Mouse (Mus musculus) liver, embryonic 15.5 days (tissue): ENCODE results near the gene Ints3. TPM values are rescaled to one million over a fixed set of nuclear protein-coding genes. Genes with fewer than 3 reads are reported as not detected.
"Not testable (repeated sequence)": the region's sequence is repeated elsewhere in the genome, so short reads cannot be mapped to it uniquely, and the experiment has no call there.

ENCODE experiments used
- ATAC-seq: fragments of 200-750 bp; cut with Nextera tagmentation; 2 replicates; pipeline ENCODE4 v1.8.0; 2017; ENCODE audit warnings: moderate number of reproducible peaks, mild to moderate bottlenecking, moderate library complexity; ENCODE audit not compliant: insufficient read depth
- H3K27ac ChIP-seq: fragments of 300-500 bp; sonication (generic); replicated peaks from 2 replicates; pipeline ENCODE4 v1.5.1; 2015; ENCODE audit warnings: mild to moderate bottlenecking, inconsistent platforms
- H3K27me3 ChIP-seq: fragments of 300-500 bp; sonication (generic); 2 replicates; pipeline ENCODE4 v1.6.1; 2015; ENCODE audit warnings: mild to moderate bottlenecking, inconsistent platforms
- H3K36me3 ChIP-seq: fragments of 300-500 bp; sonication (generic); replicated peaks from 2 replicates; pipeline ENCODE4 v1.6.1; 2015; ENCODE audit warnings: moderate library complexity, mild to moderate bottlenecking, inconsistent platforms
- H3K4me1 ChIP-seq: fragments of 300-500 bp; sonication (generic); replicated peaks from 2 replicates; pipeline ENCODE4 v1.6.1; 2015; ENCODE audit warnings: inconsistent platforms
- H3K4me2 ChIP-seq: fragments of 300-500 bp; sonication (generic); 2 replicates; pipeline ENCODE4 v1.6.1; 2015; ENCODE audit warnings: moderate library complexity, mild to moderate bottlenecking, inconsistent platforms
- H3K4me3 ChIP-seq: fragments of 300-500 bp; sonication (generic); replicated peaks from 2 replicates; pipeline ENCODE4 v1.5.1; 2015; ENCODE audit warnings: mild to moderate bottlenecking, inconsistent platforms
- H3K9ac ChIP-seq: fragments of 300-500 bp; sonication (generic); 2 replicates; pipeline ENCODE4 v1.6.1; 2015; ENCODE audit warnings: moderate library complexity, mild to moderate bottlenecking, inconsistent platforms
- H3K9me3 ChIP-seq: fragments of 300-500 bp; sonication (generic); replicated peaks from 2 replicates; pipeline ENCODE4 v1.6.1; 2016; ENCODE audit warnings: inconsistent platforms
- WGBS: fragments of 180-500 bp; shearing (Covaris S2); methylation state at CpG from one replicate; pipeline ENCODE4 v1.1.7; 2015; ENCODE audit warnings: mixed read lengths; ENCODE audit not compliant: insufficient replicate concordance; 5-methylcytosine and 5-hydroxymethylcytosine counted together
- polyA plus RNA-seq: library from polyadenylated mRNA; unstranded; fragments of >200 nt; fragmentation: Nextera tagmentation; extraction: Ambion mirVana; gene quantifications from 2 replicates; pipeline ENCODE4 v1.2.1, GENCODE M21; 2015

Ints3 gene
- polyA plus RNA-seq, 1 experiment from 2014 or later, result 9.2 TPM

- Histone ChIP-seq H3K4me2 (no peak overlapping the region), H3K36me3 (peaks cover 72% of the 10 kb centered on the region), H3K9me3 (no peaks in the 10 kb centered on the region), H3K4me3 (no peak overlapping the region), H3K9ac (no peak overlapping the region), H3K27me3 (no peaks in the 10 kb centered on the region), H3K27ac (no peak overlapping the region), H3K4me1 (no peaks in the 10 kb centered on the region)
- no peak for ATAC-seq
- 83% methylated on average over 7 of the region's 7 CpGs for WGBS
These were observed 75.5 kb downstream of the Ints3 start for GRCm38 (mm10) chr3:90357959-90358358.

- Histone ChIP-seq H3K4me2 (no peak overlapping the region), H3K9ac (no peak overlapping the region), H3K27me3 (no peaks in the 10 kb centered on the region), H3K4me1 (no peaks in the 10 kb centered on the region), H3K4me3 (no peak overlapping the region), H3K27ac (no peak overlapping the region), H3K36me3 (peaks cover 54% of the 10 kb centered on the region), H3K9me3 (no peaks in the 10 kb centered on the region)
- 93% methylated on average over 4 of the region's 4 CpGs for WGBS
- ATAC-seq, result no peak
These were observed 85.6 kb downstream of the Ints3 start for GRCm38 (mm10) chr3:90347847-90348246.

- H3K9ac ChIP-seq, result not testable (repeated sequence)
These were observed 90.6 kb downstream of the Ints3 start for GRCm38 (mm10) chr3:90342853-90343252.

More at GRCm38 (mm10) chr3:90342853-90343252, 90.6 kb downstream of the Ints3 start:
- not testable (repeated sequence) for ATAC-seq, H3K4me1 ChIP-seq, H3K4me2 ChIP-seq, H3K27me3 ChIP-seq, H3K4me3 ChIP-seq, H3K27ac ChIP-seq, H3K9me3 ChIP-seq
- H3K36me3 ChIP-seq, result peaks cover 30% of the 10 kb centered on the region
- 60% methylated on average over 2 of the region's 2 CpGs for WGBS

Other genes starting within 250 kb of the Ints3 start
- gene Rps27, start 220.0 kb downstream of the Ints3 start, polyA plus RNA-seq, result 479 and 574 TPM in 2 replicates
- 3.7 and 4.7 TPM in 2 replicates for gene Rab13, start 219.9 kb downstream of the Ints3 start, polyA plus RNA-seq
- gene Jtb, start 202.0 kb downstream of the Ints3 start, polyA plus RNA-seq, result 40.7 and 42.7 TPM in 2 replicates
- gene Creb3l4, start 190.1 kb downstream of the Ints3 start, polyA plus RNA-seq, result 0.37 and 0.47 TPM in 2 replicates
- gene Slc39a1, start 185.4 kb downstream of the Ints3 start, polyA plus RNA-seq, result 27.6 and 28.1 TPM in 2 replicates
- 6.1 and 7.9 TPM in 2 replicates for gene Crtc2, start 179.5 kb downstream of the Ints3 start, polyA plus RNA-seq
- gene Dennd4b, start 168.4 kb downstream of the Ints3 start, polyA plus RNA-seq, result 2.3 and 2.6 TPM in 2 replicates
- gene Gatad2b, start 140.4 kb downstream of the Ints3 start, polyA plus RNA-seq, result 3.4 and 3.5 TPM in 2 replicates
- 1.5 and 1.7 TPM in 2 replicates for gene Slc27a3, start 43.7 kb downstream of the Ints3 start, polyA plus RNA-seq
- gene Npr1, start 32.2 kb upstream of the Ints3 start, polyA plus RNA-seq, result 3.7 and 4.8 TPM in 2 replicates
- 48.2 and 50.8 TPM in 2 replicates for gene Ilf2, start 42.5 kb upstream of the Ints3 start, polyA plus RNA-seq
- gene Snapin, start 57.4 kb upstream of the Ints3 start, polyA plus RNA-seq, result 16.2 and 17.8 TPM in 2 replicates
- 49.8 and 51.6 TPM in 2 replicates for gene Chtop, start 75.9 kb upstream of the Ints3 start, polyA plus RNA-seq
- gene S100a1, start 80.8 kb upstream of the Ints3 start, polyA plus RNA-seq, result 24.3 and 24.4 TPM in 2 replicates
- gene S100a13, start 80.8 kb upstream of the Ints3 start, polyA plus RNA-seq, result 16.1 and 18.9 TPM in 2 replicates
- not detected in 2 replicates for gene S100a14, start 93.2 kb upstream of the Ints3 start, polyA plus RNA-seq
- 32.3 and 34.4 TPM in 2 replicates for gene S100a16, start 103.6 kb upstream of the Ints3 start, polyA plus RNA-seq
- not detected in 2 replicates for gene S100a3, start 127.0 kb upstream of the Ints3 start, polyA plus RNA-seq
- gene S100a2, start 156.6 kb upstream of the Ints3 start, polyA plus RNA-seq, result not detected in 2 replicates
- gene Gm42674, start 168.3 kb upstream of the Ints3 start, polyA plus RNA-seq, result not detected in 2 replicates
- 1.7 and 2.3 TPM in 2 replicates for gene S100a4, start 170.1 kb upstream of the Ints3 start, polyA plus RNA-seq
- gene S100a5, start 174.9 kb upstream of the Ints3 start, polyA plus RNA-seq, result not detected in 2 replicates
- 14.2 and 15.9 TPM in 2 replicates for gene S100a6, start 179.3 kb upstream of the Ints3 start, polyA plus RNA-seq
- gene S100a7a, start 220.4 kb upstream of the Ints3 start, polyA plus RNA-seq, result not detected in 2 replicates
- 1,899 and 2,323 TPM in 2 replicates for gene S100a8, start 235.4 kb upstream of the Ints3 start, polyA plus RNA-seq